Mouse (Mus musculus) erythroid progenitor cell, adult 5-6 weeks (primary cell): ENCODE data around the gene Olfr62. TPM values are rescaled to one million over a fixed set of nuclear protein-coding genes. Genes with fewer than 3 reads are reported as not detected.

Experiments used
- ATAC-seq: replicated peaks from 2 replicates; pipeline ENCODE4 v1.8.0; 2016; ENCODE audit warnings: moderate number of reproducible peaks, mild to moderate bottlenecking, moderate TSS enrichment, inconsistent platforms; ENCODE audit not compliant: poor library complexity, low FRiP score, severe bottlenecking
- total RNA-seq, 2 experiments: library from RNA; stranded (forward) in 1 of 2; stranded (reverse) in 1 of 2; fragments of 150-400 nt in 1 of 2; fragments of 186-747, 209-891 nt in 1 of 2; gene quantifications; 2 replicates each; pipeline versions ENCODE4 v1.2.3 to v1.2.4; 2015 to 2017; ENCODE audit warnings: low replicate concordance in 2 of 2

The Olfr62 gene
- total RNA-seq (2015; ENCODE audit: low replicate concordance) (not detected in 2 replicates), total RNA-seq (2017; ENCODE audit: low replicate concordance) (not detected in 2 replicates)

DNA sequence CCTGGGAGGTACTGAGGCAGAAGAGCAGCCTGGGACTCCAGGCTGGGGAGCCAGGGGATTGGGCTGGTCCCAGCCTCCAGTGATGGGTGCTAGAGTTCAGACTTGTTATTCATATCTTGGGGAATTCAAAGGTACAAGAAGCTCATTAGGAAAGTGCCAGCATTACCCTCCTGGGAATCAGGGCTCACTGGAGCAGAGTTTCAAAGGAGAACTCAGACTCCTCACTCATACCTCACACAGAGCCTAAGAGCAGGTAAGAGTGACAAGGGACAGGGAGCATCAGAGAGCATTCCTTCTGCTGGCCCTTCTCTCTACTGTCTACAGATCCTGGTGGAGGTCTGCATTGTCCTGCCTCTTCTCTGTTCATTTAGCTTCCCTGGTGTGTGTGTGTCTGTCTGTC is at the start of gene Olfr62:
Gene Olfr62 (plus strand): TSS at position 301 of the 400 bp plus-strand sequence.
- ATAC-seq, result no peak

DNA sequence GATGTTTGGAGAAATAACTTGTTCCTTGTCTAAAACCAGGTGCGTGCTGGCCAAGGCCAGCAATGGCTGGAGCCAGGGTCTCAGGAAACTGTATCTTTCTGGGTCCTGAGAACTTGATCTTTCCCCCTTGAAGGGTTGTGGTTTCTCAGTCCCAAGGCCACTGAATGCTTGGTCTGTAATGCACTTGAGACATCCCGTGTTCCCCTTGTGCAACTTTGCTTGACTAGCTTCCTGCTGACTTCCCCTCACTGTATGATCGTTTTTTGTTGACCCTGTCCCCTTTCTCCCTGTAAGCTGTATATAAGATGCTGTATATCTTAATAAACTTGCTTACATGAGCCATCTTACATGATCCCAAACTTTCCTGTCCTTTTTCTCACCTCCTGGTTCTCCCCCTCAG is 48.9 kb upstream of the Olfr62 start:
- no peak for ATAC-seq

DNA sequence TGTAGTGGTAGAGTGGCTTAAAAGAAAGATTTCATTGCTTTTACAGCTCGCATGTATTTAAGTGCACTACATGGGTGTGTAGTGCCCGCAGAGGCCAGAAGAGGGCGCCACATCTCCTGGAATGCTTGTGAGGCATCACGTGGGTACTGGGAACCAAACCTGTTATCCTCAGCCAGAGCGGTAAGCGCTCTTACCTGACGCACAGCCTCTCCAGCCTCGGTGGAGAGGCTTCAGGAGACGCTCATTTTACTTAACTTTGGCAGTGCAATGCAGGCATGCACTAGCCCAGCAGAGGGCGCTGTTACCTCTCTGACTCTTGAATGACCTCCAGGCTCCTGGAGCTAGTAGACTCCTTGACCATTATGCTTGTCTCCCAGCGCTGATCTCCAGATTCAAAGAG is 46.1 kb upstream of the Olfr62 start:
- no peak for ATAC-seq

DNA sequence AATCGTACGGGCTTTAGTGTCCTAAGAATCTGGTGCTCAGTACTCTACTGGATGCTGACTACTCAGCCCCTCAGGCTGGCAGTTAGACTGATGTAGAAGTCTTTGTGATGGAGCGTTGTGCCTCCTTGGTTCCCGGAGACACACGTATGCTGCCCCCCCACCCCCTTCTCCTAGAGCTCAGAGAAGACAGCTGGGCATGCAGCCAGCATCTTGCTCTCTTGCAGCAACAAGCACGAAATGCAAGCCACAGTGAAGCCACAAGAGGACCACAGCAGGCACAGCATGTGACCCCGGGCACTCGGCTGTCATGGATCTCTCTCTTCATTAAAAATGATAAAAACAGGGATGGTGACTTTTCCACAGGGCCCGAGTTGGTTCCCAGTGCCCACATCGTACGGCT is 43.3 kb upstream of the Olfr62 start:
- no peak for ATAC-seq

DNA sequence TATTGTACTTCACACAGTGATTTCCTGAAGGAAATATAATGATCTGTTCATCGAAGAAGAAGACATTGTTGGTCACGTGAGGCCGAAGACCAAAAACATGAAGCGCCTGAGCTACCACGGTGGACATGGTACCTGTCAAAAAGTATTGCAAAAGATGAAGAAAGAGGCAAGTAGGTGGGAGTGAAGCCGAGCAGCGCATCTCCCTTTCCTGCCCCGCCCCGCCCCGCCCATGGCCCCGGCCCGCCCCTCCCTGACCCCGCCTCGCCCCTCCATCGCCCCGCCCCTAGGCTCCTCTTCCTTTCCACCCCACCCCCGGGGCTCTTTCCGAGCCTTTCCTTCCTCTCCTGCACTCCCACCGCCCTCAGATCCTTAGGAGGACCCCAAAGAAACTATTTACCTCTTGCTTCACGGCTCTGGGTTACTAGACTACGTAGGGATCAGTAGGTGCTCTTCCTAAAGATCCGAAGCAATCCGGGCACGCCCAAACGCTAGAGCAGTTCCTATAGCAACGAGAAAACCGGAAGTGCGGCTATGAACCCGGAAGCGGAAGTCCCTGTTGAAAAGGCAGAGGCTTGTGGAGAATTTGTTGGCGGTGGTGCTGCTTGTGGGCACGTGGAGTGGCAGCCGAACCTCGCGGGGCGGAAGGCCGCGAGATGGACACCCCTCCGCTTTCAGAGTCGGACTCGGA is 38.3 kb upstream of the Olfr62 start, which contains the start of the genes Cfap57 and Ebna1bp2:
Gene Cfap57 (minus strand): TSS at position 499 of the 688 bp plus-strand sequence.
Gene Ebna1bp2 (plus strand): TSS at position 521 of the 688 bp plus-strand sequence.
- ATAC-seq, result peak; percentile 97

DNA sequence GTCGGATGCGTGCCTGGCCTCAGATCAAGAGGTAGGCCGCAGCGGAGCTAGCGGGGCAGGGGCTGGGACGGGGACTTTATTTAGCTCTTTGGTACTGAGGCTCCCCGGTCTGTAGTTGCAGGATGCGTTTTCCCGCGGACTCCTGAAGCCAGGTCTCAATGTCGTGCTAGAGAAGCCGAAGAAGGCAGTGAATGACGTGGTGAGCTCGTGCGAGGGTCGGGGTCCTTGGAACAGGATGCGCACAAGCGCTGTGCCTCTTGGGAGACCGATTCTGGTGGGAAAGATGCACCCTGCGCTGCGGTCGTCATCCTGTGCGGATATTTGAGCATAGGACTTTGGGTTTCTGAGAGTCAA is 37.8 kb upstream of the Olfr62 start:
- no peak for ATAC-seq

DNA sequence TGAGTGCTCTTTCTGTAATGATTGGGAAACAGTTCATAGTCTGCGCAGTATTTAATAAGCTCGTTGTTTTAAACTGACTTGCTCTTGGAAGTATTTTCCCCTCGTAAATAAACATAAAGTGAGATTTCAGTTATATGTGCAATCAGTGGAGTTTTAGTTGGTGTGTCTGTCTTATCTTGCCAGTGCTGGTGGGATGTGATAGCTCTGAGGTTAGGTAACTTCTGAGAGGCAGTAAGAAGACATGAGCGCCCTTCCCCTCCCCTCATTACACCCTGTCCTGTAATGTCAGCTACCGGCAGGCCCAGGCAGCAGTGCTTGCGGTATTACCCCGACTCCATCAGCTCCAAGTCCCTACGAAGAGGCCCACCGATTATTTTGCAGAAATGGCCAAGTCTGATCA is 37.0 kb upstream of the Olfr62 start:
- ATAC-seq, result no peak

DNA sequence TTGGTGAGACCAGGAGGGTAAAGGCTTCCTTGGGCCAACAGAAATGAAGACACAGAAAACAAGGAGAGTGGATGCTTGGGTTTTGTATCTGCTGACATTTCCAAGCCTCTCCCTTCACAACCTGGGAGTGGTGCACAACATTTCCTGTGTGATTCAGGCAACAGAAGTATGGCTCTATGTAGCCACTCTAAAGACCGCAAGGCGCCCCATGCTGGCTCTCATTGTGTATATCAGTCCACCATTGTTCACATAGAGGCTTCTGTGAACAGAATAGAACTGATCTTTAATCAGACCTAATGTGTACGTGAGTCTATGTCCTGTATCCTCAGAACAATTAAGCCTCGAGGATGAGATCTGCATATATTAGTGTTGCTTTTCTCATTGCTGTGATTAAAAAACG is 28.5 kb upstream of the Olfr62 start:
- ATAC-seq, result no peak

DNA sequence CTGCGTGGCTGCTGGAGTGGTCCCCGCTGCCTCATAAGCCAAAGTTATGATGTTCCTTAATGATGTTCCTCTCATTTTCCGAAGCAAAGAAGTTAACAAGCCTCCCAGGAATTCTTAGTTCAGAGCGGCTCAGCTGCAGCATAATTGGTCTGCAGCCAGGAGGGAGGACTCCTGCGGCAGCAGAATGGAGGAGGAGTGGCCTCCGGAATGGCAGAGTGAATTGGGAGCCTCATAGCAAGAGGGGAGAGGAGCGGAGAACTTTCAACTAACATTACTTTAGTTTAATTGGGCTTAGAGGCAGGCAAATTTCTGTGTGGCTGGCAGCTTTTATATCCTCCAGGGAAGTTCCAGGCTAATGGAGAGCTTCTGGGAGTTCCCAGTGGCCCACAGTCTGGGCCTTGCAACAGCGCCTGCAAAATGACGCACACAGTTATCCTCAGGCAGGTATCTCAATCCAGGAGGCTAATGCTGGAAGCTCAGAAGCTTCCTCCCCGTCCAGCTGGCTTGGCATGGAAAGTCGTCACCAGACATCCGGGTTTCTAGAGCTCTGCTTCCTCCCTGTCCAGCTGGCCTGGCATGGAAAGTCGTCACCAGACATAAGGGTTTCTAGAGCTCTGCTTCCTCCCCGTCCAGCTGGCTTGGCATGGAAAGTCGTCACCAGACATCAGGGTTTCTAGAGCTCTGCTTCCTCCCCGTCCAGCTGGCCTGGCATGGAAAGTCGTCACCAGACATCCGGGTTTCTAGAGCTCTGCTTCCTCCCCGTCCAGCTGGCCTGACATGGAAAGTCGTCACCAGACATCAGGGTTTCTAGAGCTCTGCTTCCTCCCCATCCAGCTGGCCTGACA is 16.2 kb upstream of the Olfr62 start:
- ATAC-seq, result no peak

DNA sequence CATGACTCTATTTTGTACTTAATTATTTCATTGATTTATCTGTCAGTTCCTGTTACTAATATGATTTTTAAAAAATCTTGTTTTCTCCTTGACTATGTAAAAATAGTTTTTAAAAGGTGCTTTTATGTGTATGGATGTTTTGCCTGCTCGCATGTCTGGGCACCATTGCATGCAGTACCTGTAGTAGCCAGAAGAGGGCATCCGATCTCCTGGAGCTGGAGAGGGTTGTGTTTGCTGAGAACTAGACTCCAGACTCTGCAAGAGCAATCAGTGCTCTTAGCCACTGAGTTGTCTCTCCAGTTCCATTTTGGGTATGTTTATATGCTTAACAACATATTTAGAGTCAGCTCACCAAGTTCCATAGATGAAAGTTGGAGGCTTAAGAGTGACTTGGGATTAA is 13.5 kb upstream of the Olfr62 start:
- ATAC-seq, result no peak

DNA sequence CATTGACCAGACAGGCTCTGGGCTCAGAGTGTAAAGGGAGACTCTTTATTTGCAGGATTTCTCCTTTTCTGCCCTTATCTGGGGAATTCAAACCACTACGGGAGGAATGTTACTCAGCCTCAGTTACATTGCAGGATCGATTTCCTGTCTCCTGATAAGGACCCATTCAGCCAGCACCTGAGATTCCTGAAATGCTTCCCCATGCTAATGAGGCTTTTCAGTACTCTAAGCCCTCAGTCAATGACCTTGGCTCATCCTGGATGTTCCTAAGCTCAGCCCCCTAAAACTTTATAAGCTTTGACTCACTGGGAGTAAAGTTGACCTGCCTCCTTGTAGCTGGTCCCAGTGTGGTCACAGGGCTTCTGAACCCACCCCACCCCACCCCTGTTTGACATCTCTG is 28.3 kb downstream of the Olfr62 start:
- ATAC-seq, result no peak

DNA sequence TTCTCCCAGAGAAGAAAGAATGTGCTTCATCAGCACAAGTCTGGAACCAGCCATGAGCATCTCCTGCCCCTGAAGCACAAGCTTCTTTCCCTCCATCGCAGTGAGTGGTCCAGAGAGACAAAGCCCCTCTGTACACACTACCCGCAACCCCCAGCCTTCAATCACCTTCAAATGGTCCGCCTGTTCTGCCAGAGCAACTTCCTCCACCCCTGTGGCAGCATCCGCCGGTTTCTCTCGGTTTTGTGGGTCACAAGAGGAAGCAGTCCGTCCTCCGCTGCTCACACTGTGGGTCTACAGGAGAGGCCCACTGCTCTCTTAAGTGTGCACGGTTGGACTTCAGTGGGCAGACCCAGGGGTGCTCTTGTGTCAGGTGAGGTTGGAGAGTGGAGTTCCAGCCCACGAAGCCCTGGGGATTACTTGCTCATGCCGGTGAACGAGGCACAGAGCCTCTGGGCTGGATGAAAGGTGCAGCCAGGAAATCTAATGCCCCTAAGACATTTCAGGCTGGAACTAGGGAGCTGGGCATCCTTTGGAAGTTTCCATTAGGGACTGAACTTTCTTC is 33.7 kb downstream of the Olfr62 start, which contains the start of gene Olfr1342:
Gene Olfr1342 (minus strand): TSS at position 345 of the 562 bp plus-strand sequence.
- ATAC-seq, result no peak

DNA sequence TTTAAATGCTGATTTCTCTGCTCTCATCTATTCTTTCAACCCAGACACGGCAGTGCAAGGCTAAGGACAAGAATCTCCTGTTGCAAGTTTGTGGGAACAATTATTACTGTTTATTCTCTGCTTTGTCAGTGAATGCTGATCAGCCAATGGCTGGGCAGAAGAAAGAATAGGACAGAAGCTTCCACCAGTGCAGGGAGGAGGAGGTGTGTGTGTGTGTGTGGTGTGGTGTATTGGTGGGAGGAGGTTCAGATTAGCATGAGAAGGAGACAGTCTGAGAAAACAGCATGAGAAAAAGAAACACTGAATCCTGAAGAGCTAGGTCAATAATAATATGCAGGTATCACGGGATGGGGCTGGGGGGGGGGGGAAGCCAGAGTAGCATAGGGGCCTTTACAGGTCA is 35.1 kb downstream of the Olfr62 start:
- no peak for ATAC-seq

DNA sequence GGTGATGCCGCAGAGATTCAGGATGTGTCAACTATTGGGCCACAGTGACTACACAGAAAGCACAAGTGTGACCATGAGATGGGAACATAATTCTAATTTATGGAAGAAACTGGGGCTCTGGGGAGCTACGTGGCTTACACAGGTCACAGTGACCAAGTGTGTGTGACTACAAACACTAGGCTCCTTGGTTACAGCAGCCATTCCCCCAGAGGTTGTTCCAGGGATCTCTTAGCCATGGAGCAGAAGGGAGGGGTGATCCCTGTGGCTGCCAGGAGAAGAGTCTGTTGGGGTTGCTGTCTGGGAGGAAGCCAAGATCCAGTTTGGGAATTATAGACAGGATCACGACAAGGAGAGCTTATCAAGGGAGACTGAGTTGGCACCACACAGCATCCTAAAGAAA is 44.5 kb downstream of the Olfr62 start, which contains the start of gene Olfr1341:
Gene Olfr1341 (plus strand): TSS at position 301 of the 400 bp plus-strand sequence.
- ATAC-seq, result no peak

DNA sequence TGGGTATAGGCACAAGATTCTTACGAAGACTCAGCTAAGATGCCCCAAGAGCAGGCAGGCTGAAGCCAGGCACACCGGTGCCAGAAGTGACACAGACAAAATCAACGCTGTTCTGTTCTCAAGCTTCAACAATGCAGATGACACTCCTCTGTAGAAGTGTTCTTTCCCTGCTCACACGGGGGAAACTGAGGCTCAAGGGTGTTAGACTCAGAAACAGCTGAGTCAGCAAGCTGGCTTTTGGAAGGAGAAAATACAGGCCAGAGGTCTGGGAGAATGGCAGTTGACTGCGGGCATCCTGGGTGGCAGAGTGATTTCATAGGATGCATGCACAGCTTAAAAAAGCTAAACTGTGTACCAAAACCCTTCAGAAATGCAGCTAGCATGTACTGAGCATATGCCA is 49.3 kb downstream of the Olfr62 start:
- no peak for ATAC-seq

DNA sequence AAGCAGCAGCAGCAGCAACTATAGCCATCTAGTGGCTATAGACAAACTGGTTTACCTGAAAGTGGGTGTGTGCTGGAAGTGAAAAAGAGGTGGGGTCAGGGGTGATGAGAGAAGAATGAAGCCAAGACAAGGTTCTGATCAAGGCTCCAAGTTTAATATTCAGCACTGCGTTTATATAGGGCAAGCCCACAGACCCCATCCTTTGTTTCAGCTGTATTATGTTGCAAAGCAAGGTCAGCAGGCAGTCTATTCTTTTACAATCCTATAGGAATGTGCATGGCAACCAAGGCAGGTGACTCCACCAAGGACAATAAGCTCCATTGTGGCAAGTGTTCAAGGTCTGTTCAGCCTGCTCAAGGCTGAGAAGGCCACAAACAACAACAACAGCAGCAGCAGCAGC is 52.9 kb downstream of the Olfr62 start:
- ATAC-seq, result no peak

Other genes with a start within 250 kb of the Olfr62 start
- 36.9 and 44.3 TPM in 2 replicates for gene Szt2, start 249.7 kb upstream of the Olfr62 start, total RNA-seq (2015; ENCODE audit: low replicate concordance)
- gene Szt2, start 249.7 kb upstream of the Olfr62 start, total RNA-seq (2017; ENCODE audit: low replicate concordance), result 18.2 and 33.9 TPM in 2 replicates
- gene Med8, start 249.6 kb upstream of the Olfr62 start, total RNA-seq (2015; ENCODE audit: low replicate concordance), result 62.7 and 72.5 TPM in 2 replicates
- 63.6 and 68.4 TPM in 2 replicates for gene Med8, start 249.6 kb upstream of the Olfr62 start, total RNA-seq (2017; ENCODE audit: low replicate concordance)
- 25.6 and 56.6 TPM in 2 replicates for gene Elovl1, start 230.9 kb upstream of the Olfr62 start, total RNA-seq (2015; ENCODE audit: low replicate concordance)
- 33.8 and 46.0 TPM in 2 replicates for gene Elovl1, start 230.9 kb upstream of the Olfr62 start, total RNA-seq (2017; ENCODE audit: low replicate concordance)
- gene Cdc20, start 221.6 kb upstream of the Olfr62 start, total RNA-seq (2015; ENCODE audit: low replicate concordance), result 127 and 137 TPM in 2 replicates
- gene Cdc20, start 221.6 kb upstream of the Olfr62 start, total RNA-seq (2017; ENCODE audit: low replicate concordance), result 157 and 162 TPM in 2 replicates
- 0.72 and 3.8 TPM in 2 replicates for gene Mpl, start 201.4 kb upstream of the Olfr62 start, total RNA-seq (2015; ENCODE audit: low replicate concordance)
- 0.77 TPM in 1 of 2 replicates, not detected in the other for gene Mpl, start 201.4 kb upstream of the Olfr62 start, total RNA-seq (2017; ENCODE audit: low replicate concordance)
- gene Tie1, start 168.9 kb upstream of the Olfr62 start, total RNA-seq (2015; ENCODE audit: low replicate concordance), result not detected in 2 replicates
- not detected in 2 replicates for gene Tie1, start 168.9 kb upstream of the Olfr62 start, total RNA-seq (2017; ENCODE audit: low replicate concordance)
- gene 2610528J11Rik, start 132.0 kb upstream of the Olfr62 start, total RNA-seq (2015; ENCODE audit: low replicate concordance), result not detected in 2 replicates
- gene 2610528J11Rik, start 132.0 kb upstream of the Olfr62 start, total RNA-seq (2017; ENCODE audit: low replicate concordance), result not detected in 2 replicates
- gene Tmem125, start 114.9 kb upstream of the Olfr62 start, total RNA-seq (2015; ENCODE audit: low replicate concordance), result not detected in 2 replicates
- not detected in 2 replicates for gene Tmem125, start 114.9 kb upstream of the Olfr62 start, total RNA-seq (2017; ENCODE audit: low replicate concordance)
- not detected in 2 replicates for gene Cfap57, start 38.2 kb upstream of the Olfr62 start, total RNA-seq (2015; ENCODE audit: low replicate concordance)
- gene Cfap57, start 38.2 kb upstream of the Olfr62 start, total RNA-seq (2017; ENCODE audit: low replicate concordance), result 0.08 and 0.64 TPM in 2 replicates
- gene Ebna1bp2, start 38.2 kb upstream of the Olfr62 start, total RNA-seq (2015; ENCODE audit: low replicate concordance), result 12.6 and 19.8 TPM in 2 replicates
- gene Ebna1bp2, start 38.2 kb upstream of the Olfr62 start, total RNA-seq (2017; ENCODE audit: low replicate concordance), result 13.7 and 29.0 TPM in 2 replicates
- gene Olfr1342, start 33.8 kb downstream of the Olfr62 start, total RNA-seq (2015; ENCODE audit: low replicate concordance), result not detected in 2 replicates
- gene Olfr1342, start 33.8 kb downstream of the Olfr62 start, total RNA-seq (2017; ENCODE audit: low replicate concordance), result not detected in 2 replicates
- not detected in 2 replicates for gene Olfr1341, start 44.6 kb downstream of the Olfr62 start, total RNA-seq (2015; ENCODE audit: low replicate concordance)
- not detected in 2 replicates for gene Olfr1341, start 44.6 kb downstream of the Olfr62 start, total RNA-seq (2017; ENCODE audit: low replicate concordance)
- not detected in 2 replicates for gene Olfr1340, start 61.2 kb downstream of the Olfr62 start, total RNA-seq (2015; ENCODE audit: low replicate concordance)
- gene Olfr1340, start 61.2 kb downstream of the Olfr62 start, total RNA-seq (2017; ENCODE audit: low replicate concordance), result not detected in 2 replicates
- gene Olfr1339, start 73.2 kb downstream of the Olfr62 start, total RNA-seq (2015; ENCODE audit: low replicate concordance), result not detected in 2 replicates
- not detected in 2 replicates for gene Olfr1339, start 73.2 kb downstream of the Olfr62 start, total RNA-seq (2017; ENCODE audit: low replicate concordance)
- not detected in 2 replicates for gene Olfr1338, start 99.8 kb downstream of the Olfr62 start, total RNA-seq (2015; ENCODE audit: low replicate concordance)
- gene Olfr1338, start 99.8 kb downstream of the Olfr62 start, total RNA-seq (2017; ENCODE audit: low replicate concordance), result not detected in 2 replicates
- not detected in 2 replicates for gene Olfr1337, start 123.6 kb downstream of the Olfr62 start, total RNA-seq (2015; ENCODE audit: low replicate concordance)
- gene Olfr1337, start 123.6 kb downstream of the Olfr62 start, total RNA-seq (2017; ENCODE audit: low replicate concordance), result not detected in 2 replicates
- gene Olfr1335, start 151.0 kb downstream of the Olfr62 start, total RNA-seq (2015; ENCODE audit: low replicate concordance), result not detected in 2 replicates
- gene Olfr1335, start 151.0 kb downstream of the Olfr62 start, total RNA-seq (2017; ENCODE audit: low replicate concordance), result not detected in 2 replicates
- not detected in 2 replicates for gene Olfr1333, start 177.3 kb downstream of the Olfr62 start, total RNA-seq (2015; ENCODE audit: low replicate concordance)
- not detected in 2 replicates for gene Olfr1333, start 177.3 kb downstream of the Olfr62 start, total RNA-seq (2017; ENCODE audit: low replicate concordance)
- gene Olfr1331, start 205.7 kb downstream of the Olfr62 start, total RNA-seq (2015; ENCODE audit: low replicate concordance), result not detected in 2 replicates
- not detected in 2 replicates for gene Olfr1331, start 205.7 kb downstream of the Olfr62 start, total RNA-seq (2017; ENCODE audit: low replicate concordance)
- not detected in 2 replicates for gene Olfr1330, start 229.6 kb downstream of the Olfr62 start, total RNA-seq (2015; ENCODE audit: low replicate concordance)
- gene Olfr1330, start 229.6 kb downstream of the Olfr62 start, total RNA-seq (2017; ENCODE audit: low replicate concordance), result not detected in 2 replicates